Mouse (Mus musculus) common myeloid progenitor, adult 5-6 weeks (primary cell): Measurements from ENCODE around the gene Wt1. TPM values are rescaled to one million over a fixed set of nuclear protein-coding genes. Genes with fewer than 3 reads are reported as not detected.

Experiments used
- ATAC-seq: replicated peaks from 2 replicates; pipeline ENCODE4 v1.8.0; 2016; ENCODE audit warnings: low read depth, mild to moderate bottlenecking, moderate TSS enrichment, inconsistent platforms; ENCODE audit not compliant: poor library complexity, severe bottlenecking
- total RNA-seq: library from RNA; stranded (forward); fragments of 200-1000, 187-1606 nt; gene quantifications from 2 replicates; pipeline ENCODE4 v1.2.3, GENCODE M21; 2017

Wt1 gene
- total RNA-seq, 1 experiment from 2014 or later = not detected

DNA sequence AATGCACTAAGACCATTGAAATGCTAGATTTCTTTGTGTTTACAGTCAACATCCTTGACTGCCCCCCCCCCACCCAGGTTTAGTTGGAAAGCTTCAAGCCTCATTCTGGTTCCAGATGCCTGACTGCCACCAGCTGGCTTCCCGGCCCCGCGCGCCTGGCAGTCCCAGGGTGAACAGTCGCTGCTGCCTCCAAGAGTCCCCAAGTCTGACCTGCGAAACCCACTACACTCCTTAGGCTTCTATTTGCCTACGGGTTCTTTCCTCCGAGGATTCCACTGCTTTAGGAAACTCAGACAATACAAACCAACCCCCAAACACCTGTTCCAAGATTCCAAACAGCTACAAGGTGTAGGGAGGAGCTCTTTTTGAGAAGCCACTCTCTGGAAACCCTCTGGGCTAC, 1.1 kb upstream of the Wt1 start:
- ATAC-seq = no peak

- ATAC-seq = no peak
These were observed 688 bp upstream of the Wt1 start for GRCm38 (mm10) chr2:105125641-105126040.

- ATAC-seq = no peak
These were observed 582 bp downstream of the Wt1 start for GRCm38 (mm10) chr2:105126691-105127530.

- 0 out of 2 replicates have a peak, but pooled peaks have one; percentile 7 for ATAC-seq
These were observed 1.5 kb downstream of the Wt1 start for GRCm38 (mm10) chr2:105127531-105128480.

- no peak for ATAC-seq
These were observed 2.2 kb downstream of the Wt1 start for GRCm38 (mm10) chr2:105128564-105128963.

GRCm38 (mm10) chr2:105130351-105131060, 4.2 kb downstream of the Wt1 start:
- no peak for ATAC-seq

DNA sequence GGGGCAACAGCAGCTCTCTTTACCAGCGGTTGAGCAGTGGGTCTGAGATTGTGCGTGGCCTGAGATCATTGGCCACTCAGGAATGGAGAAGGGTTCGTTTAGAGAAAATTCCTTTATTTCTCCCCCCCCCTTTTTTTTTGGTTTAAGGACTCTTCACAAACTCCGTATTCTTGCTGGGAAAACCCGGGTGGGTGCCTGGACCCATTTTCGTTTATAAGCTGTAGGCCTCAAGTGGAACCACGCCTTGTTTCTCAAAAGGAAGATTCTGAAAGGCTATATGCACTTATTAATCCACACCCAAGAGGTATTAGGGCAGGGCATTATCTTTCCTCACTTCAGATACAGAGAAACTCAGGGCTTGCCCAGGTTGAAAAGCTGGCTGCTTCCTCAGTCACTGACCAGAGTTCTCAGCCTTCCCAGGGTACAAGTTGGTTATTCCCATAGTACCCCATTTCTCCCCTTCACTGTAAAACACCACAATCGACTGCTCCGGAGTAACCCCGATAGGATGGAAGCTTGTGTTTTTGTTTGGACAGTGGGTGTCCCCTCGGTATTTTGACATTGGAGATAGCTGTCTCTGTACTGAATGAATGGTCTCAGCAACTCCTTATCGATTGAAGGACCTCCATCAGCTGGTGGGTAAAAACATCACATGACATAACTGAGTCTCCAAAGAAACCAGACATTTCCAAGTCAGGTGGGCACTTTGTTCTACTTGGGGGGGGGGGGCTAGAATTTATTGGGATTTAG, 4.9 kb downstream of the Wt1 start:
- ATAC-seq = no peak

GRCm38 (mm10) chr2:105131811-105132100, 5.4 kb downstream of the Wt1 start:
- ATAC-seq = no peak

GRCm38 (mm10) chr2:105132300-105132699, 6.0 kb downstream of the Wt1 start:
- ATAC-seq = no peak

DNA sequence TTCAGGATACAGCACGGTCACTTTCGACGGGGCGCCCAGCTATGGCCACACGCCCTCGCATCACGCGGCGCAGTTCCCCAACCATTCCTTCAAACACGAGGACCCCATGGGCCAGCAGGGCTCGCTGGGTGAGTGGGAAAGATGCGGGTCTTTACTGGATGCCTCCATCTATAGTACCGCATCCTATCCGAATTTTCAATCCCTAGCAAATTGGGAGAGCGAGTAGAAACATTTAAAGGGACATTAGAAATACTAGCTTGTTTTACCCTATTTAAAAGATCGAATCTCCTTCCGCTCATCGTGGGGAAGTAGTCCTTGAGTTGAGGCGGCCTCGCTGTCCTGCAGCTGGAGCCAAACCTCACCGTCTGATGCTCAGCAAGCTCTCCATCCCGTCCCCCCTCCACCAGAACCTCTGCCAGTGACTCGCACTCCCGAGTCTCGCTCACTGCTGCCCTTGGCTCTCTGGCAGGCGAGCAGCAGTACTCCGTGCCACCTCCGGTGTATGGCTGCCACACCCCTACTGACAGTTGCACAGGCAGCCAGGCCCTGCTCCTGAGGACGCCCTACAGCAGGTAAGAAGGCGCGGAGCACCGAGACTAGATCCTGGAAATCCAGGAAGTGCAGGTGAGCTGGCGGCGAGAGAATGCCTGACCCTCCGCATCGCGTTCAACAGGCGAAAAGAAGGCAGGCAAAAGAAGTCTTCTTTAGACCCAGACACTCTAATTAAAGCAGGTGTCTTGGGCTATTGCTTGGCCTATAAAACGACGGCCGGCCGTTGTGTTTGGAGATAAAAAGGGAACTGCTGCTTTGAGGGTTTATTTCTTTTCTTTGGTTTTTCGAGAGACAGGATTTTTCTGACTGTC, 6.8 kb downstream of the Wt1 start:
- peak; percentile 32; the same call in 1 of the 2 replicates for ATAC-seq

DNA sequence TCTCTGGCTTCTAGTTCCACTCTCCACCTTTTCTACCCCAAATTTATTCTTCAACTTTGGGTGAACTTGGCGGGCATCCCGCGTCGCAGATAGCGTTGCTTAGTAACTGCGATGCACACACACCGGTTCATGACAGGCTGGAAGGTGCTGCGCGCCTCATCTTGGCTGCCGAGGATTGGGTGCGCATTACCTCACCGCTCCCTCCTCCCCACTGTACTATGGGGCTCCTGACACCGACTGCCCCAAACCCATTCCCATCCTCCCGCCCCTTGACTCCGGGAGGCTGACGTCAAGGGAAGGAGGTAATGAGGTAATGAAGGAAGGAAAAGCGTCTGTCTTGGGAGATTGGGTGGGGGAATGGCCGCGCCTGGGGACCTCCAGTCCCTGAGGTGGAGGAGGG, 8.0 kb downstream of the Wt1 start:
- ATAC-seq = peak; percentile 51

DNA sequence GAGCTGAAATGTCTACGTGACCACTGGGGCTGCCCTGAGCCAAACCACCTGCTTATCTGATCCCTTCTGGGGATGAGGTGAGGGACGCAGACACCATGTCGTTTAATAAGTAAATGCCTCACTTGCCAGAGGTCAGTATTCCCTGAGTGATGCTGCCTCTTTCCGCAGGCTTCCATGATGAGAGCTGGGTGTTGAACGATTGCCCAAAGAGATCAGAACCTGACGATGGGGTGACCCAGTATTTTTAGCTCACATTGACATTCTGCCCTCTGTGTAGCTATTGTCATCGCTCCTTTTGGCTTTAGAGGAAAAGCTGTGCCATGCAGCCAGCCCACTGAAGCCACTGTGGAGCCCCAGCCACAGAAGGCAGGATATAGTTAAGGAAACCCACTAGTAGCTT, 13.1 kb downstream of the Wt1 start:
- ATAC-seq = no peak

GRCm38 (mm10) chr2:105141371-105141770, 15.0 kb downstream of the Wt1 start:
- ATAC-seq = no peak

GRCm38 (mm10) chr2:105143731-105144130, 17.4 kb downstream of the Wt1 start:
- no peak for ATAC-seq

- ATAC-seq = no peak
These were observed 25.2 kb downstream of the Wt1 start for GRCm38 (mm10) chr2:105151544-105151943.

- no peak for ATAC-seq
These were observed 26.7 kb downstream of the Wt1 start for GRCm38 (mm10) chr2:105153046-105153445.

DNA sequence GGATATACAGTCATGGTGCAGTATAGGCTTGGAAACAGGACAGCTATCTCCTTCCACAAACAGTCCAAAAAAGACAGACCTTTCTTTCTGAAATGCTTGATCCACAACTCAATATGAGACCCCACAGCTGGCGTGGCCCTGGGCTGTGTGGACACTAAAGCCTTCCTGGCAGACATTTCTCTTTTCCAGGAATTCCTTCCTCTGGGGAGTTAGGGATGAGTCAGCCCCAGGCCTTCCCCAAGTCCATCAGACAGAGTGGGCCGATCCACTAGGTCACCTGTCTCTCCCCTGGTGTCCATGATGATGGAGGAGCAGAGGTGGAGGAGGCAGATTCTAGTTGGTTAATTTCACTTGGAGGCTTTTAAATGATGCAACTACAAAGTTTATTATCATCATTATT, 34.6 kb downstream of the Wt1 start:
- no peak for ATAC-seq

GRCm38 (mm10) chr2:105162763-105163162, 36.4 kb downstream of the Wt1 start:
- ATAC-seq = no peak

DNA sequence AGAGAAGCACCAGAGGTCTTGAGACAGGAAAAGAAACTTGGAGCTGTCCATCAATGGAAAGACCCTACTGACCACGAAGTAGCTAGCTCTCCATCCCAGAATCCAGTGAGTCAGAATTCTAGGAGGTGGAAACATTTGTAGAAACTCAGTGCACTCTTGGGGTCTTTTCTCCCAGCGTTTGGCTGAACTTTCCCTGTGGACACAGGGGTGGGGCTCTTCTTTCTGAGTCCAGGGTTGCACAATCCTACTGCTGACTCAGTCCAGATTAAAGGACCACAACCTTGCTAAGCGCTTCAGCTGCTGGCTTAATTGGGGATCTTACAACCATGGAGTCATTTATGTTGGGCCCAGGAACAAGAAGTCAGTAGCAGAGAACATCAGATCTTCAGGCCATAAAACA, 41.8 kb downstream of the Wt1 start:
- no peak for ATAC-seq
